Mouse (Mus musculus): ENCODE results near the gene Pank4. TPM values are rescaled to one million over a fixed set of nuclear protein-coding genes. Genes with fewer than 3 reads are reported as not detected.

Gene Pank4
- total RNA-seq, 1 experiment from 2014 or later, result 27.9 TPM

- peak; percentile 60 for DNase-seq
Observed at GRCm38 (mm10) chr4:154967173-154967572, 3.2 kb downstream of the Pank4 start.

- DNase-seq, result no peak
Observed at GRCm38 (mm10) chr4:154972546-154972945, 8.6 kb downstream of the Pank4 start.

- no peak for DNase-seq
Observed at GRCm38 (mm10) chr4:154974163-154974611, 10.3 kb downstream of the Pank4 start.

GRCm38 (mm10) chr4:154980110-154980509 lies 16.2 kb downstream of the Pank4 start:
- DNase-seq, result no peak

- DNase-seq, result no peak
Observed at GRCm38 (mm10) chr4:154981076-154981475, 17.2 kb downstream of the Pank4 start.

- DNase-seq, result peak; percentile 78
Observed at GRCm38 (mm10) chr4:154981530-154981929, 17.6 kb downstream of the Pank4 start.

- DNase-seq, result peak; percentile 80
Observed at GRCm38 (mm10) chr4:154982247-154983120, 18.6 kb downstream of the Pank4 start.

- DNase-seq, result no peak
Observed at GRCm38 (mm10) chr4:154983767-154984166, 19.8 kb downstream of the Pank4 start.

GRCm38 (mm10) chr4:154985151-154985777 lies 21.3 kb downstream of the Pank4 start:
- no peak for DNase-seq

GRCm38 (mm10) chr4:154986096-154986495 lies 22.2 kb downstream of the Pank4 start:
- peak; percentile 94 for DNase-seq

- no peak for DNase-seq
Observed at GRCm38 (mm10) chr4:154986750-154987149, 22.8 kb downstream of the Pank4 start.

- no peak for DNase-seq
Observed at GRCm38 (mm10) chr4:154994876-154995275, 31.0 kb downstream of the Pank4 start.

GRCm38 (mm10) chr4:154996572-154997154 lies 32.7 kb downstream of the Pank4 start:
- peak; percentile 25 for DNase-seq

GRCm38 (mm10) chr4:154999379-154999778 lies 35.5 kb downstream of the Pank4 start:
- no peak for DNase-seq

GRCm38 (mm10) chr4:155005278-155005677 lies 41.4 kb downstream of the Pank4 start:
- DNase-seq, result no peak

- no peak for DNase-seq
Observed at GRCm38 (mm10) chr4:155006296-155006695, 42.4 kb downstream of the Pank4 start.

GRCm38 (mm10) chr4:155007641-155008040 lies 43.7 kb downstream of the Pank4 start:
- no peak for DNase-seq

- DNase-seq, result no peak
Observed at GRCm38 (mm10) chr4:155008075-155008474, 44.2 kb downstream of the Pank4 start.

GRCm38 (mm10) chr4:155009216-155009615 lies 45.3 kb downstream of the Pank4 start:
- no peak for DNase-seq

GRCm38 (mm10) chr4:155010870-155011269 lies 46.9 kb downstream of the Pank4 start:
- DNase-seq, result peak; percentile 60

- DNase-seq, result no peak
Observed at GRCm38 (mm10) chr4:155011312-155012025, 47.5 kb downstream of the Pank4 start.

GRCm38 (mm10) chr4:155012115-155012514 lies 48.2 kb downstream of the Pank4 start:
- DNase-seq, result no peak
